Mouse (Mus musculus) brown adipose tissue, adult 24 weeks (tissue): ENCODE results near the gene Prkcg. TPM values are rescaled to one million over a fixed set of nuclear protein-coding genes. Genes with fewer than 3 reads are reported as not detected.

Experiments
- H3K27ac ChIP-seq: fragments of 200-500 bp; replicated peaks from 2 replicates; pipeline ENCODE4 v1.5.1; 2012; ENCODE audit warnings: low read depth, mild to moderate bottlenecking, low read length
- H3K4me1 ChIP-seq: fragments of 200-500 bp; 2 replicates; pipeline ENCODE4 v1.6.1; 2012; ENCODE audit warnings: low read length, mixed read lengths; ENCODE audit not compliant: control insufficient read depth, insufficient read depth, insufficient read length
- H3K4me3 ChIP-seq: fragments of 200-500 bp; 2 replicates; pipeline ENCODE4 v1.5.1; 2012; ENCODE audit warnings: low read depth, mild to moderate bottlenecking, low read length, moderate library complexity; ENCODE audit not compliant: insufficient read depth
- polyA plus RNA-seq: library from polyadenylated mRNA; stranded (reverse); fragments of >200 nt; gene quantifications from 2 replicates; pipeline ENCODE4 v1.2.4, GENCODE M21; 2012; ENCODE audit not compliant: missing spikeins, insufficient read depth, insufficient read length

Gene Prkcg
- polyA plus RNA-seq, 1 experiment, result 2.9 TPM

DNA sequence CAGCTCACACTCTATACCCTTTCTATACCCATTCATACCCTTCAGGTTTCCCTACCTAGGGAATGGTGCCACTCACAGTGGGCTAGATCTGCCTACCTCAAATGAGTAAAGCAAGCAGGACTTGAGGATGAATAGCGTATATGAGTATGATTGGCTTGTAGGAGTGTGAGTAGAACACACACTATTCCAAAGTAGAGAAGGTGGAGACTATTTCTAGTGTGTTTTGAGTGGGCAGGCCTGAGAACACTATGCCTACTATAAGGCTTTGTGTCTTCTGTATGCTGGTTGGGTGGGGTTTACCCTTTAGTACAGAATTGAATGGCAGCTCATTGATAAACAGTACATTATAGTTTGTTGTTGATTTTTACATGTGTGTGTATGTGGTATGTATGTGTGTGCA, 34.8 kb downstream of the Prkcg start:
- Histone ChIP-seq H3K27ac (no peak overlapping the region), H3K4me1 (no peaks in the 10 kb centered on the region)

DNA sequence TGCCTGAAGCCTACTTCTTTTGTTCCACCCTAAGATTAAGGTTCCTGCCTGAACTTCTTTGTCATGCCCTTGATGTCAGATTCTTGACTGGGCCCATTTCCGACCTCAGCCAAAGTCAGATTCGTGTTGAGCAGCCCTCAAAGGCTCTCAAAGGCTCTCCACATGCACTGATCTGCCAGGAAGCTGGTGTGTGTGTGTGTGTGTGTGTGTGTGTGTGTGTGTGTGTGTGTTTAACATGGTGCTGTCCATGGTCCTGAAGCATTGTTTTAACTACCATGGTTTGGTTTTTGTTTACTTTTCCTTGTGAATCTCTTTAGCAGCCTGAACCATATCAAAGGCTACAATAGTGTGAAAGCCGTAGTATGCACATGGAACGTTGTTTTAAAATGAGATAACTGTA, 39.0 kb downstream of the Prkcg start:
- H3K4me1 ChIP-seq, result no peaks in the 10 kb centered on the region
- H3K4me3 ChIP-seq, result no peak overlapping the region
- H3K27ac ChIP-seq, result no peak overlapping the region

More for the DNA sequence above, 34.8 kb downstream of the Prkcg start:
- H3K4me3 ChIP-seq, result no peak overlapping the region

DNA sequence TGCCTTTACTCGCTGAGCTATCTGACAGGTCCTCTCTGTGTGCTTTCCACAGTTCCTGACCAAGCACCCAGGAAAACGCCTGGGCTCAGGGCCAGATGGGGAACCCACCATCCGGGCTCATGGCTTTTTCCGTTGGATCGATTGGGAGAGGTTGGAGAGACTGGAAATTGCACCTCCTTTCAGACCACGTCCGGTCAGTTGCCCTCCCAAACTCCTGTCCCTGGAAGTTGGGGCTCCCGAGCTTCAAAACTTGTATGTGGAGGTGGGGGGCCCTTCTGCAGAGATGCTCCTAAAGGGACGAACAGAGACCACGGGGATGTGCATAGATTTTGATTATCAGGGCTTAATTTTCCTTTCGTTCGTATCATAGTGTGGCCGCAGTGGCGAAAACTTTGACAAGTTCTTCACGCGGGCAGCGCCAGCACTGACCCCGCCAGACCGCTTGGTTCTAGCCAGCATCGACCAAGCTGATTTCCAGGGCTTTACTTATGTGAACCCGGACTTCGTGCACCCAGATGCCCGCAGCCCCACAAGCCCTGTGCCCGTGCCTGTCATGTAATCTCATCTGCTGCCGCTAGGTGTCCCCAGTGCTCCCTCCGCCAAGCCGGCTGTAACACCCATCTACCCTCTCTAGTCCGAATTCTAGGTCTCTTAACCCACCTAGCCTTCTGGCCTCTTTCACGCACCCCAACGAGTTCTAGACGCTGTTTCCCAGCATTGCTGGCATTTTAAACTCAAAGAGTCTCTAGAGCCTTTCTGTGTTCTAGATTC, 41.0 kb downstream of the Prkcg start:
- Histone ChIP-seq H3K4me3 (no peak overlapping the region), H3K4me1 (no peaks in the 10 kb centered on the region), H3K27ac (no peak overlapping the region)

DNA sequence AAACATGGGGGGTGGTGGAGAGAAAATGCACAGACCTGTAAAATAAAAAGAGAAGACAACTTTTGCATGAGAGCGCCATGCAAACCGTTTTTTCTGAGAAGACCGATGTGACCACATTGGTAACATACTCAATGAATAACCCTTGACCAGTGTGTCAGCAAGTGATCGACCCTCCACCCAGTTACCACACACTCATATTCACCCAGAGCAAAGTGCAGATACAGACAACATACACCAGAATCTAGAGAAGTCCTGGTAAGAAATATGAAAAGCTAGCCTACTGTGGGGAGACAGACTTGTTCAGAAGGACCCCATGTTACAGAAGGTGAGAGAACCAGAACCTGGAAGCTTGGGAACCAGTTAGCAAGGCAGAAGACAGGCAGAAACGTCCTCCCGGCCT, 42.2 kb downstream of the Prkcg start:
- Histone ChIP-seq H3K4me1 (no peaks in the 10 kb centered on the region), H3K4me3 (peak overlapping the region; percentile 54; the same call in 1 of the 2 replicates), H3K27ac (no peak overlapping the region)

DNA sequence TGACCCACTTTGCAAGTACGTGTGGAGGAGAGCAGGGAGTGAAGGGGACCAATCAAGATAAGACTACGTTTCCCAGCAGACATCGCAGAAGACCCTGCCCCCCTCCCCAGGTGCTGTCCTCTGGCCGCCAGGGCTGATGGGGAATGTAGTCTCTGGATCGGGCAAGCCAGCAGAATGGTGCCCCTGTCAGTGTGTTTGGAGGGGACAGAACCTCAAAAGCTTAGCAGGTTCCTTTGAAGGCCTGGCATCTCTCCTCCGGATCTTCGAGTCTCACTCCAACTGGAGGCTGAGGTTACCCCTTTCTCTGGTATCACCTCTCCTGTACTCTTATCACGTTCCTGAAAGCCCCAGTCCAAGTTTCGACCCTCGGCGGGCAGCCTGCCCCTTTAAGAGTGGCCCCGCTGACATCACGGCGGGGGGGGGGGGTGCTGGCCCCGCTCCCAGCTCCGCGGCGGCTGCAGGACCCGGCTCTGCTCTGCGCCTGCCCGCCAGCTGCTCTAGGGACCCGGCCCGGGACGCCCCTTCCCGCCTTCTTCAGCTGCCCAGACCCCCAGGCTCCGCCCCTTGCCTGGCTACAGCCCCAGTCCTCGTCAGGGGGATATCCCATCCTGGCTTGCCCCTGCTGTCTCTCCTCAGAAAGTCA, 42.7 kb downstream of the Prkcg start:
- no peak overlapping the region for H3K27ac ChIP-seq

DNA sequence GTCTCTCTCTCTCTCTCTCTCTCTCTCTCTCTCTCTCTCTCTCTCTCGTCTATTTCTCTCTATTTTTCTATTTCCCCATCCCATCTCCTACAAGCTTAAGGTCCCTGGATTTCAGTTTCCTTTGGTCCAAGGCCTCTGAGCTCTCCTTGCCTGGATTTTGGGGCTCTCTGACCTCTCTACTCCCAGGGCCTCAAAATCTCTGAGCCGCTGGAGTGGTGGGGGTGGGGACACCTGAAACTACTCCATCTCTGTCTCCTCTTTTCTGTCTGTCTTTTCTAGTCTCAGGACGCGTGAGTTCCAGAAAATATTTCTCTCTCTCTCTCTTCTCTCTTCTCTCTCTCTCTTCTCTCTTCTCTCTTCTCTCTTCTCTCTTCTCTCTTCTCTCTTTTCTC, 43.2 kb downstream of the Prkcg start:
- Histone ChIP-seq H3K4me1 (no peaks in the 10 kb centered on the region), H3K4me3 (peak overlapping the region; percentile 54), H3K27ac (no peak overlapping the region)

More for the DNA sequence above, 42.7 kb downstream of the Prkcg start:
- H3K4me1 ChIP-seq, result no peaks in the 10 kb centered on the region
- H3K4me3 ChIP-seq, result peak overlapping the region; percentile 54

DNA sequence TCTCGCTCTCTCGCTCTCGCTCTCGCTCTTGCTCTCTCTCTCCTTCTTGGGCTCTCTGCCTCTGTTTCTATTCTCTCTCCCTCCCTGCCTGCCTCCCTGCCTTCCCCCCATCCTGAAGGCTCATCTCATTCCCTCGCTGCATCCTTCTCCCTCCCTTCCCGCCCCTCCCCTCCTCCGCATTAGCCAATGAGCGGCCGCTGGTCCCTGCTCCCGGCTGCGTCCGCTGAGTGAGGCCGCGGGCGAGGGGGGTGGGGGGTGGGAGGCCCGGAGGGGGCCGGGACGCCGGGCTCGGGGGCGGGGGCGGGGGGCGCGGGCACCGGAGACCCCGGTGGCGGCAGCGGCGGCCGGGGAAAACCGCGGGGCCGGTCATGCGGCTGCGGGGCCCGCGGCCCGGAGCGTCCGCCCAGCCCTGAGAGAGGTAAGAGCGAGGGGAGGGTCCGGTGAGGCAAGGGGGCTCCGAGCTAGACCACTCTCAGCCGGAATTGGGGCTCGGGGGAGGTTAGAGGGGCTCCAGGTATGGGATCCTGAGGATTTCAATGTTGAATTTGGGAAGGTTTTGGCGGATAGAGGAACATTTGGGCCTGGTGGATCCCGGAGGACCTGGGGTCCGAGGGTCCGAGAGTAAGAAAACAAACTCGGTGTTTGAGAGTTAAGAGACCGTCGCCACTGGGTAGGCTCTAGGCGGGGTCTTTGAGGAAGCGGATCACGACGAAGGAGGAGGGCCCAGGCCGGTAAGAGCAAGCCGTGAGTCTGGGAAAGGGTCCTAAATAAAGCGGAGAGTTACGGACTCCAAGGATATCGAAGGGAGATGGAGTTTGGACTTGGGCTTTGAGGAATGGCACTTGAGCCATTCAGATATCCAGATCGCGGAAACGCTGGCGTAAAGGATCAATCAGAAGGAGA, 43.9 kb downstream of the Prkcg start, which contains the start of gene Cacng7:
TSS of gene Cacng7 (plus strand) at position 337 of the 903 bp plus-strand sequence.
- Histone ChIP-seq H3K4me1 (no peaks in the 10 kb centered on the region), H3K4me3 (peak within 1 kb of the TSS; percentile 54), H3K27ac (no peak within 1 kb of the TSS)

DNA sequence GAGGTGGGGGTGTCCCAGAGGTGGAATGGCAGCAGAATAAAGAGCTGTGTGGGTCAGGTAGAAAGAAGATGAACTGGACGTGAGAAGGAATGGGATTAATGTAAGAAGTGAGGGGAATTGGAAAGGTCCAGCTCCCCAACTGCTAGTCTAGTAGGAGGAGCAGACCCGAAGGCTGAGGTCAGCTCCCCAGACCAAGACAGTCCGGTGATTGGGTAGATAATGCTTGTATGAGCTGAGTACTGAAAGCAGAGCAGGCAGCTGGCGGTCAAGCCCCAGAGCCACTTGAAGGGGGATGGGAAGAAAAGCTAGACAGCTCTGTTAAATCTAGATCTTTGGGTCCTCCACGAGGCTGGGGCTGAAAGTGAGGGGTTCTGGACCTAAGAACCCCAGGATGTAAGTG, 44.6 kb downstream of the Prkcg start:
- Histone ChIP-seq H3K4me3 (peak overlapping the region; percentile 14; the same call in 1 of the 2 replicates), H3K27ac (no peak overlapping the region), H3K4me1 (no peaks in the 10 kb centered on the region)

DNA sequence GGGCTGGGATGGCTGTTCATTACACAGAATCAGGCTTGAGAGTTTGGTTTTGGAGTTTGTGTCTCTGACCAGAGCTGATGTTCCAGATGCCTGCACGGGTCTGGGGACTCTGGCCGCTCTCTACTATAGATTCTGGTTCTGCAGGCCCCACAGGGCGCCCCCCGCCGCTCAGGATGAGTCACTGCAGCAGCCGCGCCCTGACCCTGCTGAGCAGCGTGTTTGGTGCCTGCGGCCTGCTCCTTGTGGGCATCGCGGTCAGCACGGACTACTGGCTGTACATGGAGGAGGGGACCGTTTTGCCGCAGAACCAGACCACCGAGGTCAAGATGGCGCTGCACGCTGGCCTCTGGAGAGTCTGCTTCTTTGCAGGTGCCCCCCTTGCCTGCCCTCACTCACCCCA, 47.4 kb downstream of the Prkcg start:
- no peaks in the 10 kb centered on the region for H3K4me1 ChIP-seq
- no peak overlapping the region for H3K4me3 ChIP-seq
- H3K27ac ChIP-seq, result no peak overlapping the region

DNA sequence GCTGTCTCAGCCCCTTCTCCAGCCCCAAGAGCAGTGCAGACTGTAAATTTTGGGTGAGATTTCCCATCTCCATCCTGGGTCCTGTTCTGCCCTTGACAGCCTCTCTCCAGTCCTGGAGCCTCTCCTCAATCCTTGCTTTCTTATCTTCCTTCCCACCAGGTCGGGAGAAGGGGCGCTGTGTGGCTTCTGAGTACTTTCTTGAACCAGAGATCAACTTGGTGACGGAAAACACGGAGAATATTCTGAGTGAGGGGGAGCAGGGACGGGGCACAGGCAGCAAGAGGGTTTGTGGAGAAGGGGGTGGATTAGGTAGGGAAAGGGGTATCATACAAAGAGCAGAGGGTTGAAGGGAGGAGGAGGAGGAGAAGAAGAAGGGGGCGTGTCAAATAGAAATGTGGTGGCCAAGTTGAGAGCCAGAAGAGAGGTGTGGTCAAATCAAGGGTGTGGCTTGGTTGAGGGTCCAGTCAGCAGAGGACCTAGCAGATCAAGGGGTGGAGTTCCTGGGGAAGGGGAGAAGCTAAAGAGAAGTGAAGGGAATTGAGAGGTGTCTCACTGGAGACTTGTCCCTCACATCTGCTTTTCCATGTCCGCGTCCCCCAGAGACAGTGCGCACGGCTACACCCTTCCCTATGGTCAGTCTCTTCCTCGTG, 49.4 kb downstream of the Prkcg start:
- H3K4me3 ChIP-seq, result no peak overlapping the region
- H3K4me1 ChIP-seq, result no peaks in the 10 kb centered on the region
- no peak overlapping the region for H3K27ac ChIP-seq

DNA sequence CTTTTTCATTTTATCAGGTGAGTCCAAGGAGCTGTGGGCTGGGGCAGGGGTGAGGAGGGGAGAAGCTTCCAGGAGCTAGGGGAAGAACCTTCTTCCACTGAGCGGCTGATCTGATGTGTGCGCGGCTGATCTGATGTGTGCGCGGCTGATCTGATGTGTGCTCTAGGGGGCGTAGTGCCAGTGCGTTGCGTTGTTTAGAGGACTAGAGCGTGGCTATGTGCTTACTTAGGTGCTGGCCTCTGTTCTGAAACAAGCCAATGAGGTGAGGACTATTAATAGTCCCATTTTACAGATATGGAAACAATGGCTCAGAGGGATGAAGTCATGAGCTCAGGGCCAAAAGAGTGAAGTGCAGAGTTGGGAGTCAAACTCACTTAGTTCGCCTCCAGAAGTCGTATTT, 50.0 kb downstream of the Prkcg start:
- Histone ChIP-seq H3K4me1 (no peaks in the 10 kb centered on the region), H3K4me3 (no peak overlapping the region), H3K27ac (no peak overlapping the region)

DNA sequence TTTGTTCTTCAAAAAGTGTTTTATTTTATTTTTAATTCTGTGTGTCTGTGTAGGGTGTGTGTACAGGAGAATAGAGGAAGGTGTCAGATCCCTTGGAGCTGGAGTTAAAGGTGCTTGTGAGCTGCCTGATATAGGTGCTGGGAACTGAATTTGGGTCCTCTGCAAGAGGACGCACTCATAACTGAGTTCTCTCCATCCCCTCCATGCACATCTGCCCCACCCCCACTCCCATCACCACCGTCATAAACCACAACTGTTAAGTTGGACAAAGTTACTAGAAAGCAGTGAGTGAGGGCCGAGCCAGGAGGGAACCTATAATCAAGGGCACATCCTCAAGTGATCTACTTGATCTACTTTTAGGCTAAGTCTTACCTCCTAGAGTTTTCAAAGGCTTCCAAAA, 54.9 kb downstream of the Prkcg start:
- H3K4me3 ChIP-seq, result no peak overlapping the region
- no peak overlapping the region for H3K27ac ChIP-seq

DNA sequence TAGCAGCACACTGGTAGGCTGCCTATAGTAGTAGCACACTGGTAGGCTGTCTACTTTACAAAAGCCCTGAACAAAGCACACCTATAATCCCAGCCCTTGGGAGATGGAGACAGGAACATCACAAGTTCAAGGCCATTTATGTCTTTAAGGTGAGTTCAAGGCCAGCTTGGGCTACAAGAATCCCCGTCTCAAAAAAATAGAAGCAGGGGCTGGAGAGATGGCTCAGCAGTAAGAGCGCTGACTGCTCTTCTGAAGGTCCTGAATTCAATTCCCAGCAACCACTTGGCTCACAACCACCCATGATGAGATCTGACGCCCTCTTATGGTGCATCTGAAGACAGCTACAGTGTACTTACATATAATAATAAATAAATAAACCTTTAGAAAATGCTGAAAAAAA, 56.3 kb downstream of the Prkcg start:
- Histone ChIP-seq H3K27ac (no peak overlapping the region), H3K4me3 (no peak overlapping the region), H3K4me1 (no peaks in the 10 kb centered on the region)

More for the DNA sequence above, 54.9 kb downstream of the Prkcg start:
- H3K4me1 ChIP-seq, result no peaks in the 10 kb centered on the region

DNA sequence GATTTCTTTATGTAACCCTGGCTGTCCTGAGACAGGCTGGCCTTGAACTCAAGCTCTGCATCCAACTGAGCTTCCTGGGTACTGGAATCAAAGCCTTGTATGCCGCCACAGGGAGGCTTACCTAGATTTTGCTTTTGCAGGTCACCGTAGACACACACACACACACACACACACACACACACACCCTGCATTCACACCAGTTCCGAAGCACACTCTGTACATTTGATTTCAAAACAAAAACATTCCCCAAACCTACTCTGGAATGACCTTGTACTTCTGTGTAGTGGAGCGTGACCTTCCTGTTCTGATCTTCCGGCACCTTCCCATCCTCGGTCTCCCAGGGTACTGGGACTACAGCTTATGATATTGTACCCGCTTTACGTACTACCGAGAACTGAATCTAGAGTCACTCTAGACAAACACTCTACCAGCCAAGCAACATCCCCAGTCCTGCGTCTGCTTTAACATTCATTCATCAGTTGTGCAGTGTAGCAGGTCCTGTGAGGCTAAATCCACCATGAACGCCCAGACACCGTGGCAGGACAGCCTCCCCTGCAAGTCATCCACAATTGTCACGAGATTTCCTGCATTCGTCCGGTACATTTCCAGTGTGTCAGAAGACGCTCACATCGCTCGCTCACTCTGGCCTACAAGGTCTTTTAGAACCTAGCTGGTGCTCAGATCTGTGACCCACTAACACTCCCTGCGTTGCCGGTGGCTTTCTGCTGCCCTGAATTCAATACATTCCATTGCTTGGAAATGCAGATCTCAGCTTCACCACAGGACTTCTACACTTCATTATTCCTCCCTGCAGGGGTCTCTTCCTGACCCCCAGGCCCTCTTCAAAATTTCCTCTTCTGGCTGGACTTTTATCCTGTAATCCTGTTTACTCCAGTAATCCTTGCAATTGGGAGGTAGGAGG, 58.6 kb downstream of the Prkcg start:
- H3K4me3 ChIP-seq, result no peak overlapping the region
- H3K4me1 ChIP-seq, result no peaks in the 10 kb centered on the region
- H3K27ac ChIP-seq, result no peak overlapping the region
